Mouse (Mus musculus) liver, postnatal 0 days (tissue): Measurements from ENCODE around the gene Gm20388.

Source experiments
- CTCF ChIP-seq: sonication (generic); IDR thresholded peaks from 2 replicates; pipeline ENCODE4 v1.5.1; 2016; ENCODE audit warnings: antibody characterized with exemption, low read depth
- EP300 ChIP-seq: IDR thresholded peaks from 2 replicates; pipeline ENCODE4 v1.6.1; 2016; ENCODE audit warnings: antibody characterized with exemption, low read depth, mild to moderate bottlenecking

GRCm38 (mm10) chr8:123242107-123242923 is 3331.7 kb downstream of the Gm20388 start:
- TF ChIP-seq CTCF (no peak), EP300 (no peak)
